Mouse (Mus musculus): ENCODE results near the gene Hand2.

DNA sequence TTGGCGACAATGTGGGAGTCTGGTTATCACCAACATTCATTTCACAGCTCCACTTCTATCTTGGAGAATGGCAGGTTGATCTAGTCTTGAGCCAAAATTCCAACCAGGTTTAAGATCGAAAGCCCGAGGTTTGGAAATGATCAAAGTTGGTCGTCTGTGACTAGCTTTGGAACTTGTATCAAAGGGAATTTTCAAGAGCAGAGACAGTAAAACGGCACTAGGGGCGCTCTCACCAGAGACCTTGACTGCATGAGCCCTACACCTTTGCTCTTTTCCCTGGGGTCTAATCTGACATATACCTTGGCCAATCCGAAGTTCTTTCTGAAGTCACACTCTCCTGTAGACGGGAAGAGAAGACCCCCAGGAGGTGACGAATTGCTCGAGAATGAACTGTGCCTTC is 6.6 kb upstream of the Hand2 start:
- TF ChIP-seq CTCF (IDR thresholded peaks at IDR 0.05; ENCODE audit: extremely low read depth, insufficient read depth, low read length): no peak
- TF ChIP-seq POLR2A (IDR thresholded peaks at IDR 0.05; ENCODE audit: extremely low read depth, insufficient read depth, low read length): no peak

Data from cortical plate, adult 2 months (tissue).